Mouse (Mus musculus) C2C12 (cell line): ENCODE data around the gene Hacl1.

ENCODE experiments used
- CEBPB ChIP-seq: IDR thresholded peaks from one replicate; pipeline ENCODE4 v1.6.1; 2011; ENCODE audit warnings: low read depth, mild to moderate bottlenecking, control low read depth, moderate library complexity
- CTCF ChIP-seq: IDR thresholded peaks from one replicate; pipeline ENCODE4 v1.5.1; 2011; ENCODE audit not compliant: control insufficient read depth, insufficient read depth, insufficient read length
- FOSL1 ChIP-seq: IDR thresholded peaks from one replicate; pipeline ENCODE4 v1.8.0; 2011; ENCODE audit warnings: mild to moderate bottlenecking, low read length; ENCODE audit not compliant: poor library complexity, insufficient read depth, severe bottlenecking
- MAX ChIP-seq: IDR thresholded peaks from one replicate; pipeline ENCODE4 v1.6.1; 2011; ENCODE audit warnings: mild to moderate bottlenecking, control low read depth
- MYOD1 ChIP-seq: IDR thresholded peaks from one replicate; pipeline ENCODE4 v1.6.1; 2011; ENCODE audit warnings: low read depth; ENCODE audit not compliant: control insufficient read depth, insufficient read length
- USF1 ChIP-seq: IDR thresholded peaks from one replicate; pipeline ENCODE4 v1.6.1; 2011; ENCODE audit warnings: low read depth, mild to moderate bottlenecking, control low read depth, moderate library complexity

- TF ChIP-seq CTCF, result no peak
- no peak for TF ChIP-seq MYOD1
- no peak for TF ChIP-seq USF1
- no peak for TF ChIP-seq MAX
- TF ChIP-seq FOSL1, result no peak
- TF ChIP-seq CEBPB, result no peak
Observed at GRCm38 (mm10) chr14:31555021-31555420, 86.1 kb downstream of the Hacl1 start.
